Mouse (Mus musculus) embryonic fibroblast, embryonic 13.5 days (primary cell): ENCODE results near the gene Rnf115. TPM values are rescaled to one million over a fixed set of nuclear protein-coding genes. Genes with fewer than 3 reads are reported as not detected.
"Not testable (repeated sequence)": the region's sequence is repeated elsewhere in the genome, so short reads cannot be mapped to it uniquely, and the experiment has no call there.

Experiments used
- H3K27ac ChIP-seq: 2 replicates; pipeline ENCODE4 v1.5.1; 2012; ENCODE audit warnings: low read length, control low read depth, inconsistent platforms; ENCODE audit not compliant: insufficient read depth
- H3K4me1 ChIP-seq: 2 replicates; pipeline ENCODE4 v1.6.1; 2011; ENCODE audit warnings: low read length; ENCODE audit not compliant: control insufficient read depth, insufficient read depth
- H3K4me3 ChIP-seq: 2 replicates; pipeline ENCODE4 v1.5.1; 2011; ENCODE audit warnings: mild to moderate bottlenecking, control low read depth, low read length; ENCODE audit not compliant: insufficient read depth
- CTCF ChIP-seq: IDR thresholded peaks from 2 replicates; pipeline ENCODE4 v1.5.1; 2011; ENCODE audit warnings: mild to moderate bottlenecking, control low read depth, low read length, moderate library complexity, borderline replicate concordance; ENCODE audit not compliant: insufficient read depth
- POLR2A ChIP-seq: IDR thresholded peaks from 2 replicates; pipeline ENCODE4 v1.6.1; 2011; ENCODE audit warnings: low read depth, mild to moderate bottlenecking, control low read depth, low read length, moderate library complexity
- polyA plus RNA-seq: library from polyadenylated mRNA; stranded (reverse); fragments of >200 nt; gene quantifications from 2 replicates; pipeline ENCODE4 v1.2.4, GENCODE M21; 2011; ENCODE audit warnings: low read depth; ENCODE audit not compliant: missing spikeins, insufficient read length

Rnf115 gene
- polyA plus RNA-seq = 30.9 and 38.9 TPM in 2 replicates

DNA sequence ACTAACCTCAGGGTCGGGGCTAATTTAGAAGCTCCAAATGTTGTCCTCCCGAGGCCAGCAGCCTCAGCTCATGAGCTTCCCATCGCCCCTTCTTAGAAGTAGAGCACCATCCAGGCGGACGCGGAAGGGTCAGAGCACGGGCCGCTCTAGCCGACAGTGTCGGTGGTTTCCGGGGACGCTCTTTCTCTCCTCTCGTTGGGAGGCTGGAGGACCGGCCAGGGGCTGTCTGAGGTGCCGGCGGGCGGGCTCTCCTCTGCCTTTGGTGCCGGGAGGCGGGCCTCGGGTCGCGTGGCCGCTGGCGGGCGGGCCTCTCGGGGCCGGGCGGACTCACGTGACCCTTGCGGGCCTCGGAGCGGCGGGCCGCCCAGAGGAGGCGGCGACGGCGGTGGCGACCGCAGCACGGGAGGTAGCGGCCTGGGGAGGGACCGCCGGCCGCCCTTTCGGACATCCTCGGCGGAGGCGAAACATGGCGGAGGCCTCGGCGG is at the start of gene Rnf115, which contains the start of gene Polr3c:
Gene Rnf115 (plus strand): TSS at position 322 of the 485 bp plus-strand sequence.
Gene Polr3c (minus strand): TSS at position 286 of the 485 bp plus-strand sequence.
- H3K4me3 ChIP-seq = peak within 1 kb of the TSS; percentile 94
- peak within 1 kb of the TSS; percentile 70 for H3K27ac ChIP-seq
- TF ChIP-seq CTCF = no peak
- peak; percentile 81 for TF ChIP-seq POLR2A
- peaks cover 6% of the 10 kb centered on the region; the same call in 1 of the 2 replicates for H3K4me1 ChIP-seq

DNA sequence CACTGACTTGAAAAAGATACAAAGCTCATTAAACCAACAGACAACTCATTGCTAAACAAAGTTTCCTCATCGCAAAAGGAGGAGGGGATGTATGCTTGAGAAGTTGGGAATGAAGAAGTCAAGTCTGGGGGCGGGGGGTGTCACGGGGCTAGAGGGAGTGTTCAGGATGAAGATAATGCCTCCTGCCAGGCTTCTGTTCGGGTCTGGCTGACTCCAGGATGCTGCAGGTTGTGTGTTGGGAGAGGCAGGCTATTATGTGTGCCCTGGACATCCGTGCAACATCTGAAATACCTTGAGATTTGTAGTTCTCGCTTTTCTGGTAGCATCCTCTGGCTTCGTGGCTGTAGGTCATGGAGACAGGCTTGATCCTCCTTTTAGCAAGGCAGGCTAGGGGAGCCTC is 49.0 kb upstream of the Rnf115 start:
- no peak overlapping the region for H3K4me3 ChIP-seq
- TF ChIP-seq CTCF (no peak), POLR2A (no peak)
- no peak overlapping the region for H3K27ac ChIP-seq

DNA sequence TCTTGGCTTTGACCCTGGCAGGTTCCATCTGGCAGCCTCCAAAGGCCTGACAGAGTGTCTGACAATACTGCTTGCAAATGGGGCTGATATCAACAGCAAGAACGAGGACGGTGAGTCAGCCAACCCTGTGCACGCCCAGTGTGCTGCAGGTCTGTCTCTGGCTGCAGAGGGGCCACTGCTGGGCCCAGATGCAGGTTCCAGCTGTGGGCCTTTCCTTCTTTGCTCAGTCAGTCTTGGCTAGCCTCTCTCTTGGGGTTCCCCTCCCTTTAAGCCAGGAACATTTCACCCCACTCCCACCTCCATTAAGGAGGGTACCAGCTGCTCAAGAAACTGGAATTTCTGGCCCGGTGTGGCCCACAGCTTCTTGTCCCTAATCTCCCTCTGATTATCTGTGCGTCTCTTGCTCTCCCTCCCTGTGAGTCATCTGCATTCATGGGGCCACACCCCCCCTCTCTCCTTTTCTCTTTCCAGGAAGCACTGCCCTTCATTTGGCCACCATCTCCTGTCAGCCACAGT is 48.2 kb upstream of the Rnf115 start:
- TF ChIP-seq POLR2A = no peak
- no peak for TF ChIP-seq CTCF
- H3K4me1 ChIP-seq = peaks cover 9% of the 10 kb centered on the region
- no peak overlapping the region for H3K27ac ChIP-seq
- no peak overlapping the region for H3K4me3 ChIP-seq

More for the DNA sequence above, 49.0 kb upstream of the Rnf115 start:
- H3K4me1 ChIP-seq = peaks cover 12% of the 10 kb centered on the region

DNA sequence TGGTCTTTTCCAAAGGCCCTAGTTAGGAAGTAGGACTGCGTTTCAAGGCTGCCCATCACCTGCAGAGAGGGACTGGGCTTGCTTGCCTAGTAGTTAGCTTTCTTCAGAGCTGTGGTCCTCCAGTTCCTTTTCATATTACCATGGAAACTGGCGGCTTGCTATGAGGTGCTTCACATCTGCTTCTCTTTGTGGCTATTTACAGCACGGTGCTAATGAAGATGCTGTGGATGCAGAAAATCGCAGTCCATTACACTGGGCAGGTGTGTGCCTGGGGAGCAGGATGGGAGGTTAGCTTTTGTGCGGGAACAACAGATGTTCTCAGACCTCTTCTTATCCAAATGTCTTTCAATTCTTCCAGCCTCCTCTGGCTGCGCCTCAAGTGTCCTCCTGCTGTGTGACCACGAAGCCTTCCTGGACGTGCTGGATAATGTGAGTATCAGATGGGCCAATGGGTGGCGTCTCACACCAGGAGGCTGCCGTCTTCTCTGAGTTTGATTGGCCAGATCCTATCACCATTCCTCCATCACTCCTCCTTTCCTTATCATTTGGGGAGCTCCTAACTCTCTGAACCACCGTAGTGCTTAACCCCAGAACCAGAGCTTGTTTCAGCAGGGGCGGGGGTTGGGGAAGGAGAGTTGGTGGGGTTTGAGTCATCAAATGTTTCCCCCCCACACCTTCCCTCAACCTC is 47.1 kb upstream of the Rnf115 start:
- Histone ChIP-seq H3K4me3 (no peak overlapping the region), H3K27ac (no peak overlapping the region), H3K4me1 (peaks cover 6% of the 10 kb centered on the region)
- TF ChIP-seq POLR2A (no peak), CTCF (no peak)

DNA sequence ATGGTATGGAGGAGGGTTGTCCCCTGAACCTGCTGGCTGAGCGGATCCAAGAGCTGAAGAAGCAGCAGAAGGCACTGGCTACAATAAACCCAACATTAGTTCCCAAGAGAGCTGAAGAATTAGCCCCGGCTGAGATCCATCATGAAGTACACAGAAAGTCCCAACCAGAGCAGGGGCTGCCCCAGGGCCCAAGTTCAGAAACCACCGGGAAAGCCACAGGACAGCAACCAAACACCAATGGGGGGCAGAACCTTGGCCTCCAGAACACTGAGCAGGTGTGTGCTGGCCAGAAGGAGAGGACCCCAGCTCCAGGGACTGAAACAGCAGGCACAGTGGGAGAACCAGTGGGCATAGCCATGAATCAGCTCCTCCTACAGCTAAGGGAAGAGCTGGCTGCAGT is 44.0 kb upstream of the Rnf115 start:
- no peak overlapping the region for H3K4me3 ChIP-seq
- peaks cover 6% of the 10 kb centered on the region for H3K4me1 ChIP-seq
- no peak for TF ChIP-seq CTCF
- no peak for TF ChIP-seq POLR2A
- H3K27ac ChIP-seq = no peak overlapping the region

DNA sequence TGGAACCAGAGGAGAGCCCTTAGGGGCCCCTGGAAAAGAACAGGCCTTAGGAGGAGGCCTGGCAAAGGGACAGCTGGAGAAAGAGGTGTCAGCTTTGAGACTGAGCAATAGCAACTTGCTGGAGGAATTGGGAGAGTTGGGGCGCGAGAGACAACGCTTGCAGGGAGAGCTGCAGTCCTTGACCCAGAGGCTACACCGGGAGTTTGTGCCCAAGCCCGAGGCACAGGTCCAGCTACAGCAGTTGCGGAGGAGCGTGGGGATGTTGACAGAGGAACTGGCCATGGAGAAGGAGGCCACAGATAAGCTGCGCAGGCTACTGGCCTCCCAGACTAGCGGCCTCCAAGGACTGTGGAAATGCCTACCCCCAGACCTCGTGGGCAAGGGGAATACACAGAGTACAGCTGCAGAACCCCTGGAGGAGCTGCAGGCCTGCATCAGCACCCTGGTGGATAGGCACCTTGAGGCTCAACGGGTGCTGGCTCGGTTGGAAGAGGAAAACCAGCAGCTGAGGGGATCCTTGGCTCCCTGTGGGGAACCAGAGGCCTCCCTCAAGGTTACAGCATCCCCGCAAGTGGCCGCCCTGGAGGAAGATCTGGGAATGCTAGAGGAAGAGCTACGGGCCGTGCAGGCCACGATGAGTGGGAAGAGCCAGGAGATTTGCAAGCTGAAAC is 43.2 kb upstream of the Rnf115 start:
- Histone ChIP-seq H3K4me3 (no peak overlapping the region), H3K27ac (no peak overlapping the region), H3K4me1 (peaks cover 5% of the 10 kb centered on the region)
- TF ChIP-seq POLR2A = no peak
- TF ChIP-seq CTCF = no peak

DNA sequence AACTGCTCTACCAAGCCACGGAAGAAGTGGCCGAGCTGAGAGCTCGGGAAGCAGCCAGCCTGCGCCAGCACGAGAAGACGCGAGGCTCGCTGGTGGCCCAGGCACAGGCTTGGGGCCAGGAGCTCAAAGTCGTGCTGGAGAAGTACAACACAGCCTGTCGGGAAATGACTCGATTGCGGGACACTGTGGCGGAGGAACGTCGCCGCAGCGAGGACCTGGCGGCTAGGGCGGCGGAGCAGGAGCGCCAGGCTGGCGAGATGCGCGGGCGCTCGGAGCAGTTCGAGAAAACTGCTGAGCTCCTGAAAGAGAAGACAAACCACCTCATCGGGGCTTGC is 42.7 kb upstream of the Rnf115 start:
- Histone ChIP-seq H3K27ac (no peak overlapping the region), H3K4me3 (no peak overlapping the region), H3K4me1 (no peaks in the 10 kb centered on the region)
- TF ChIP-seq POLR2A = no peak
- TF ChIP-seq CTCF = no peak

DNA sequence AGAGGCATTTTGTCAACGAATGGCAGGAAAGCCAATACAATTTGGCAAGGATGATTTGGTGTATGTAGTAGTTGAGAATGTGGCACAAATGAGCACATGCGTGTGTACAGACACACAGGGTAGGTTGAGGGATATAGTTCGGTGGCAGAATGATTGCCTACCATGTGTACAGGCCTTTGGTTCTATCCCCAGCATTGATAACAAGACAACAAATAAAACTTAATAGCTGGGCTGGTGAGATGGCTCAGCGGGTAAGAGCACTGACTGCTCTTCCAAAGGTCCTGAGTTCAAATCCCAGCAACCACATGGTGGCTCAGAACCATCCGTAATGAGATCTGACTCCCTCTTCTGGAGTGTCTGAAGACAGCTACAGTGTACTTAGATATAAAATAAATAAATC is 41.4 kb upstream of the Rnf115 start:
- not testable (repeated sequence) for H3K4me1 ChIP-seq, H3K4me3 ChIP-seq, H3K27ac ChIP-seq

DNA sequence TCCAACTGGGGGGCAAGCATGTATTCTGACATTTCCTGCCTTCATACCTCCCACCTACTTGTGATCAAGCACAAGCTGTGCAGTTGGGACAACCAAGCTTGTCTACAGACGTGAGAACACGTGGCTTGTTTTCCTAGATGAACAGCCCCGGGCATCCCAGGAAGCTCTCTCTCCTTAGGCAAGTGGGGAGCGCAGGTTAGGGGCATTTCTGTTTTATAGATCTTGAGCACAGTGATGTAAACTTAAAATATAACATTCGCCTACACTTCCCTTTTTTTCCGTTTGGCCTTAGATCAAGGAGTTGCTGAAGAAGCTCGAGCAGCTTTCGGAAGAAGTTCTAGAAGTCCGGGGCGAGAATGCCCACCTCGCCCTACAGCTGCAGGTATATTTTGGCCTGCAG is 38.6 kb upstream of the Rnf115 start:
- no peak for TF ChIP-seq POLR2A
- TF ChIP-seq CTCF = no peak
- H3K27ac ChIP-seq = no peak overlapping the region
- no peaks in the 10 kb centered on the region for H3K4me1 ChIP-seq
- no peak overlapping the region for H3K4me3 ChIP-seq

DNA sequence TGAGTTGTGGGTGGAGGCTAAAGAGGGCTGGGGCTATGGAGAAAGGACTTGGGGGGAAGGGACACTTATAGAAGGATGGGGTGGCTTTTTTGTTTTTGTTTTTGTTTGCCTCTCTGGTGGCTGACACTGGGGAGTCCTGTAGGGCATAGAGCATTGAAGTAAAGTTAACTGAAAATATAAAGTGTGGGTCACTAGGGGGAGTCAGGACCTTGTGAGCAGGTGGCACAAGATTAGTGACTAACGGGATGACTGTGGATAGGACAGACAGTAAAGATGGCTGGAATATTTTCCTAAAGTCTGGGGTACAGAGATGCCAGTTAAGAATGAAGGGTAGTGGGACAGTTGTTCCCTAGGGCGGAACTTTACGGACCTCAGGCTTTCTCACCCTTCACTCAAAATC is 37.2 kb upstream of the Rnf115 start:
- Histone ChIP-seq H3K27ac (no peak overlapping the region), H3K4me3 (no peak overlapping the region), H3K4me1 (no peaks in the 10 kb centered on the region)
- no peak for TF ChIP-seq POLR2A
- no peak for TF ChIP-seq CTCF
